Mouse (Mus musculus): ENCODE measurements at regions not wholly inside any gene's neighbourhood (a gene's known extent, or its start where the extent isn't known, plus 50 kb on each side); places are given as distances from the start of the nearest gene placed in this dataset.
A peak's percentile ranks its signal among the peaks of the same experiment; 100 is the strongest.
"Not testable (repeated sequence)": the region's sequence is repeated elsewhere in the genome, so short reads cannot be mapped to it uniquely, and the experiment has no call there.

DNA sequence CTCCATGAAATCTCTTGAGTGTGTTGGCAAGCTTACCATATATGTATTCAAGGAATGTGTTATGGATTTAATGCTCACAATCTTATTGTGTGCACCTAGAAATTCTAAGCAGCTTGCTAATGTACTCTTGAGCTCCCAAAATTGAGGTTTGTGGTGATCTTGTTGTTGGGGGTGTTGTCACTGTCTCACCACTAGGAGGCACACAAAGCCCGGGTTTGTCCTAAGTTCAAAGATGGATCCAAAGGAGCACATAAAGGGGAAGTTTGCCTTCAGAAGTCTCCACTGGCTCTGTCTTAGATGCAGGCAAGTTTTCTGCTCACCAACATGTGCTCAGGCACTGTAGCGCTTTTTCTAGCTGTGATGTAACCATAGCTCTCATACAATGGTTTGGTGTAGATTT lies 151.8 kb downstream of the Mrgpra4 start:
- peak; percentile 1 for DNase-seq (ENCODE audit: low spot score)

- no peak for DNase-seq (ENCODE audit: low spot score)
These were observed 180.2 kb upstream of the Mrgpra3 start for GRCm38 (mm10) chr7:47781373-47781772.

DNA sequence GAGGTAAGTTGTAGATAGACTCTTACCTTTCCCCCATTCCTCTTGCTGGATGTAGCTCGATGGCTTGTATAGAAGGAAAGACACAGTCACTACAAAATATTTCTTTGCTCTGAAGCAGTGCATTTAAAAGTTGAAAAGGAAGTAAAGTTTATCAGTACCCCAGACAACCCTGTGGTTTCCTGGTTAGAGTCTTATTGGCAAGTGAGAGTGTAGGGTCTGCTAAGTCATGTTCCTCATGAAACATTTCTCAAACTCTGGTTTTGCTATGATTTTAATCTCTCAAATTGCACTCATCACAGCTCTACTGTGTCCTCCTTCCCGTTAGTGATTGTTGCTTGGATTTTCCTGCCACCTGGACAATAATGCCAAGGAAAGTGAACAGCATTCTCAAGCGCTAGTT lies 146.4 kb upstream of the Mrgpra3 start:
- no peak for DNase-seq (ENCODE audit: low spot score)

- DNase-seq (ENCODE audit: low spot score) = not testable (repeated sequence)
These were observed 138.9 kb upstream of the Mrgpra3 start for GRCm38 (mm10) chr7:47740064-47740463.

GRCm38 (mm10) chr7:47691121-47691520 lies 89.9 kb upstream of the Mrgpra3 start:
- DNase-seq (ENCODE audit: low spot score) = no peak

DNA sequence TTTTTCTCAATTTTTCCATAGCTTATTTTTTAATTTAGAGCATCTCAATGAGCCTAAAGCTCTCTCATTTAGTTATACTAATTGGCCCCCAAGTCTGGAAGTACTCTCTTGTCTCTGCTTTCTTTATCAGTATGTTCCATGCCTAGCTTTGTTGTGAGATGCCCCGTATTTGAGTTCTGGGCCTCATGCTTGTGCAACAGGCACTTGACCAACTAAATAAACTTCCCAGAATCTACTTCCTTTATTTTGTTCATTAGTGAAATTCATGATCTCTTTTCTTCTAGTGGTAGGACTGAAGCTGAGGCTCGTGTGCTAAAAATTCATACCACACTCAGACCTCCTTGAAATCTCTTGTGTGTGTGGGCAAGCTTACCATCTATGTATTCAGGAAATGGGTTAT lies 75.8 kb upstream of the Mrgpra3 start:
- DNase-seq (ENCODE audit: low spot score) = no peak

All from retina, embryonic 14.5 days (tissue).